Mouse (Mus musculus): ENCODE measurements around the gene Ppp1r3g.
A peak's percentile ranks its signal among the peaks of the same experiment; 100 is the strongest.
"Not testable (repeated sequence)": the region's sequence is repeated elsewhere in the genome, so short reads cannot be mapped to it uniquely, and the experiment has no call there.

Gene Ppp1r3g

DNA sequence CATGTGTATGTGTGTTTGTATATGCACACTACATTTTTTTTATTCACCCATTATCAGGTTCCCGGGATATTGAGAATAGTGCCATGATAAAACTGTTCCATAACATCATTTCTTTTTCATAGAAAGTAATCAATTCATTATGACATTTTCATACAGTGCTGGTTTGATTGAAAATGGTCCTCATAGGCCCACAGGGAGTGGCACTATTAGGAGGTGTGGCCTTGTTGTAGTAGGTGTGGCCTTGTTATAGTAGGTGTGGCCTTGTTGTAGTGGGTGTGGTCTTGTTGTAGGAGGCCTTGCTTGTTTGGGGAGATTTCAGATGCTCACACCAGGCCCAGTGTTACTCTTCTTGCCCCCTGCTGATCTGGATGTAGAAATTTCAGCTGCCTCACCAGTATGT lies at the start of gene Ppp1r3g:
TSS of gene Ppp1r3g (plus strand) at position 301 of the 400 bp plus-strand sequence.
- DNase-seq (ENCODE audit: low spot score): no peak

DNA sequence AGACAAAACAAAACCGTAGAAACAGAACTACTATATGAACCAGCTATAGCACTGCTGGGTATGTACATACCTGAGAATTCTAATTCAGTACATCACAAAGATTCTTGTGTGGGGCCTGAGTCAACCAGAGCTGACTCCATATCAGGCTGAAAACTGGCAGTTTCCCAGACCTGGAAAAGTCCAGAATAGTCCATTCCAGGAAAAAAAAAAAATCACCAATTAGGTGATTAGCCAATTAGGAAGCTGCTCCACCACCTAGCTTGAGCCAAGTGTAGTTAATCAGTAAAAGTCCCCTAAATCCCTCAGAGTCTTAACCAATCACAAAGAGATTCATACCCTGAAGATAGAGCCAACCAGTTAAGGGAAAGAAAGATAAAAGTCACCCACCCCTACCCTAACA lies 47.2 kb upstream of the Ppp1r3g start:
- no peak for DNase-seq (ENCODE audit: low spot score)

DNA sequence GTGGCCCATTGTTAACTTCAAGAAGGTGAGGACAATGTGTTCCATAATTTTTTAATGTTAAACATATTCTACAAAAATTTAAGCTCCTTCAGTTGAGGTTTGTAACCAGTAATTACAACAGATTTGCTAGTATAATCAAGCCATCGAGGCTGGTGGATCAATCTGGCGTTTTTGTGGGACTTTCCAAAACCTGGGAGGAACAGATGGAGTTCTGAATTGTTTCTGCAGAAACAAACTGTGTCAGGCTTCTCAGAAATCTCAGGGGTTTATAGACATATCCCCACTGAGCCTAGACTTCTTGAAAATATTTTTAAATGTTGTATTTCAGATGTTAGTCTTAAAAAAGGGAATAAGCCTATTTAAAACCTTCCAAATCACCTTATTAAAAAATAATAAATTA lies 20.6 kb upstream of the Ppp1r3g start:
- DNase-seq (ENCODE audit: low spot score): no peak

DNA sequence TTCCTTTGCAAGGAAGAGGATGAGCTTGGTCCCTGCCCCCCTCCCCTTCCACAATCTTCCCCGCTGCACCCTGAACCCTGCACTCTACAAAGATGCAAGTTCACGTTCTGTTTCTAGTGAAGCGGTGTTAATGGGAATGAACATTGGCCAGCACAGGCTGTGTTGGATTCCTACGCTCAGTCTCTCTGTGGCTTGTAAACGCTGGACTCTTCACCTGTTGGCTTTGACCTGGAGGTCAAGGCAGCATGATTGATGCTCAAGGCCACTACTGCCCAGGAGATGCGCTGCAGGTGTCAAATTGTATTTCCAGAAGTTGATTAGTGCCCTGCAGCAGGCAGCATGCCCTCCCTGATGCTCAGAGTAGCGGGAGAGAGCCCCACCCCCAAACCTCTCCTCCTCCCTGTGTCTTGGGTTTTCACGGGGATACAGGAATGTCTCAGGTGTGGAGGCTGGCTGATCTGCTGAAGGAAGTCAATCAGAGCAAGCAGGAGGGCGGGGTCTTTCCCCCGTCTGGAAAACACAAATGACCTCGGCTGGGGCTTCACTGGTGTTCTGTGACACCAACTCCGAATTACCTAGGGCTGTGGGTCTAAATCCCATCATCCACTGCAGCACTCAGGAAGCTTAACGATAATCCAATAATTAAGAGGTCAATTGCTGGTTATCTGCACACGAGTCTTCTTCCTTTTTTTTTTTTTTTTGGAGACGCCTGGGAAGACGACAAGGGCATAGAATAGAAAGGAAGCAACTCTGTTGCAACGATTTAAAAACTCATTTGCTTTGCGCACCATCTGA lies 18.6 kb upstream of the Ppp1r3g start:
- no peak for DNase-seq (ENCODE audit: low spot score)

DNA sequence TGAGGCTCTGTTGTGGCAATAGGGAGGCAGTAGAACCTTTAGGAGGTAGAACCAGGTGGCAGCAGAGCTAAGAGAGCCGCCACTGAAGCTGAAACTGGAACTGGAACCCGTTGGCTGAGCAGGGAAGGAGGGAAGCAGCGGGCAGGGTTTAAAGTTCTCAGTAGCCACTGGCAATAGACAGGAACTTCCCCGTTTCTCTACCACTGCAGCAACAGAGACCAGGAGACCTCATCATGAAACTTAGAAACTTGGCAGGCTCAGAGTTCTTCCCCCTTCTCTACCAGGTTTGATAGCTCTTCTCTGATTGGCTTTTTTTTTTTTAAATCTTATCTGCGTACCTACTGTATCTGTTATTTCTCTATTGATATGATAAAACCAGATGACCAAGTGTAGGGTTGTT lies 17.7 kb upstream of the Ppp1r3g start:
- DNase-seq (ENCODE audit: low spot score): no peak

DNA sequence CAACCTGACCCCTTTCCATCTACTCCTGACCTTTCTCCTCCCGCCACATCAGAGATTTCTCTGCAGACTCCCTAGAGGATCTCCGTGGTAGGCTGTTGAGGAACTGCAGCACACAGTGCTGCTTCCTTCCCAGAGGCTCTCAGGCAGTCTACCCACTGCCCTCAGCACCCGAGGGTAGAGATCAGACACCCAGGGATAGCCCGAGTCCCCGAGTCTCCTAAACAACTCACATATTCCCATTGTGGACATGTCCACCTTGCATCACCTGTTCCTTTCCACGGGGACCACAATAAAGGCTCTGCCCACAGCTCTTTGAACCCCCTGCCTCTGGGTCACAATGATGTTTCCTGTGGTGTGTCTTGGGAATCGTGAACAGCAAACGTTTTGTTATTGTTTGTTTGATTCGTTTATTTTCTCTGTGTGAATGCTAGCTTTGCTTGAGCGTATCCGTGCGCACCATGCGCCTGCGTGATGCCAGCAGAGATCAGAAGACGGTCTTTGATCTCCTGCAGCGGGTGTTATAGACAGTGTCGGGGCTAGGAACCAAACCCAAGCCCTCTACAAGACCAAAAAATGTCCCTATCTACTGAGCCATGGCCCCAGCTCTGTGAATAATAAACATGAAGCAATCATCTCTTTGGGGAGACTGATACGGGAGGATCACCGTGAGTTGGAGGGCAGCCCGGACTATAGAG lies 11.8 kb upstream of the Ppp1r3g start:
- no peak for DNase-seq (ENCODE audit: low spot score)

DNA sequence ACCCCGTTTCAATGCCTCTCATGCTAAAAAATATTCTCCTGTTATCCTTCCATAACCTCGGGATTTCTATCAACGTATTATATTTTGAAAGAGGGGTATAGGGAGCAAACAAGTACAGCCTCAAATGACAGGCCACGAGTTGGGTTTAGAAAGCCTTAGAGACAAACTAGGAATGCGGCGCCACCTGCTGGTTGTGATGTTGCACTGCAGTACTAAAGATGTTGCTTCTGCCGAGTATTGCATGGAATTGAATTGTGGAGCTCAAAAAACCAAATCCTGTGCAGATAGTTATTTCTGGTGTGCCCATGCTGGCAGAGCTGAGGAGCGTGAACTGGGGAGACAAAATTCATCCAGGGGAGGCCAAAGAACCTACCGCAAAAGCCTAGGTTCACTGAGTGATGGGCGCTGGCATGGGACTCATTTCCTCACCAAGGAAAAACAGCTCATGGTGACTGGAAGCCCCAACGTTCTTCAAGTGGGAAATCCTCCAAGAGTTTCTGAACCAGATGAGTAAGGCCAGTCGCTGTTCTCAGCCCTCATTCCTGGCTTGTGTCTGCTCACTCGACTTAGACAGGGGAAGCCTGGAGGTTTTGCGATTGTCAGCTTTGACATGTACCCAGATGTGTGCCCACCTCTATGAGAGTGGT lies 11.2 kb upstream of the Ppp1r3g start:
- peak; percentile 28 for DNase-seq (ENCODE audit: low spot score)

DNA sequence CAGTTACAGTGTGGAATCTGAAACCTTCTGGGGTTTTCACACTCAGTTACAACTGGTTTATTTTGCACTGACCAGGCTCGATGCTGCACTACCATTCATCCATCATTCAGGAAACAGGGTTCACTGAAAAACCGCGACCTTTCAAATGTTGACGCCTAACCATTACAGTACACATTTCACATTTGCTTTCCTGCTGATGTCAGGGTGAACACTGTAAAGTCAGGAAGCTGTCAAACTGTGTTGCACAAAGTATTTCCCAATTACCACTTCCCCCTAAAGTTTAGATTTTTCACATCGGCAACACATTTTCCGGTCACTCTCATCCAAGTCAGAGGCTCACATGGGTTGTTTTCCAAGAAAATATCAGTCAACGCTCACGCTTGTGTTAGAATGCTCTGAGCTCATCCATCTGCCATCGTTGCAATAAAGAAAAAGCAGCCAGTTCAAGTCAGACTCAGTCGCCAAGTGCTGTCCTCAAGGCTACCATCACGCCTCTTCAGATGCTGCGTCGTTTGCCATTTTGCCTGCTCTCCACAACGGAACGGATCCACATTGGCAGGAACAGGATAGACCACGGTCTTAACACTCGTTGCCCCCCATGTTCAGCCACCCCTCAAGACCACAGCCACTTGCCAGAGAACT lies 8.7 kb upstream of the Ppp1r3g start:
- DNase-seq (ENCODE audit: low spot score): no peak

DNA sequence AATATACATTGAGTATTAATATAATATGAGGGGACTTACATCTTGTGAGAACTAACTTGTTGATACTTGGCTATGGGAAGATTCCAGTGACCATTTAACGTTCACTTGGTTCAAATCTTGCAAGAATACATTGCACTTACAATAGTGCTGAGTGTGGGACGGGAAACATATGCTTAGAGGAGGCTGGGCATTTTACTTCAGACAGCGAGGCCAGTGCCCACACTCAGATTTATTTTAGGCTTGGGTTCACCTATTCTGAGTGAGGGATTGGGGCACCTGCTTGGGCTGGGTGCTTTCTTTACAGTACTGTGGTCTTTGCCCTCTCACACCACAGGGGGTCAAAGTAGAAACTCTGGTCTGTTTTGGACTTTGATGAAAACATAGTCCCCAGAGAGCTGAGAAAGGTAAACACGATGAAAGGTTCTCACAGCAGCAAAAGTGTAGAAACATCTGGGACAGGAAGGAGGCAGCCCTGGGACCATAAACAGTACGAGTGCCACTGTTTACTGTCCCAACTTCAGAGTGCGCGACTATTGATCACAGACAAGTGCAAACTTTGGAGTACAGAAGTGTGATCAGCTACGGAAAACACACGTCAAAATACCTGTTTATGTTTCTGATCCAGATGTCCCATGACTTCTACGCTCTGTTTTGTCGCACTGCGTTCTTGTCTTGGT lies 890 bp downstream of the Ppp1r3g start:
- no peak for DNase-seq (ENCODE audit: low spot score)

DNA sequence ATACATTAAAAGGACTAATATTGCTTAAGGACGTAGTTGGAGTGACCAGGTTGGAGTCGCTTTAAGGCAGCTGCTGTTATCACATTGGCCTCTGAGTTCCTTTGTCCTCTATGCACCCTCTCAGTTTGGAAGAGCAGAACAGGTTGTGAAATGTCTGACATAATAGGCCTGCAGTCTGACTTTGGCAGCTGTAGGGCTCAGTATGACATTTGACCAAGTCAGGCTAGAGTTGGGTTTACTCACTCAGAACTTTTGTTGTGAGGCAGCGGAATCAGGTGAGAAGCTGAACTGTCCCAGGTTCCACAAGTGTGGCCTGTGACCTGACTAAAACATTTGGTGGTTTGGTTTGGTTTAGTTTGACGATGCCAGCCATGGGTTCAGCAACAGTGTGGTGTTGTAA lies 4.9 kb downstream of the Ppp1r3g start:
- DNase-seq (ENCODE audit: low spot score): no peak

DNA sequence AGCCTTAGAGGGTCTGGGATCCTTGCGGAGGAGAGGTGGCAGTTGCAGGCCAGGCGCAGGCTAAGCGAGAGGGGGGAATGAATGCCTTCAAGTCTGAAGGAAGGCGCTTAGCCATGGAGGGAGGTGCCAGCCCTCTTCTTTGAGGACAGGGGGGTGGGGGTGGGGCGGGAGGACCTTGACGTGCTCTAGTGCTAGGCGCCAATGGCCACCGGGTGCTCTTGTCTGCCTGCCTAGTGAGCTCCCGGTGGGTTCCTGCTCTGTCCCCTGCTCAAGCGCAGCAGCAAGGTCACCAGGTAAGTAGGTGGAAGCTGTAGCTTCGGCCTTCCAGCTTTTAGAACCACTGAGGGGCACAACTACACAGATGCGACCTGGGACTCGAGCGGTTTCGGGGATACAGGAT lies 9.1 kb downstream of the Ppp1r3g start:
- no peak for DNase-seq (ENCODE audit: low spot score)

DNA sequence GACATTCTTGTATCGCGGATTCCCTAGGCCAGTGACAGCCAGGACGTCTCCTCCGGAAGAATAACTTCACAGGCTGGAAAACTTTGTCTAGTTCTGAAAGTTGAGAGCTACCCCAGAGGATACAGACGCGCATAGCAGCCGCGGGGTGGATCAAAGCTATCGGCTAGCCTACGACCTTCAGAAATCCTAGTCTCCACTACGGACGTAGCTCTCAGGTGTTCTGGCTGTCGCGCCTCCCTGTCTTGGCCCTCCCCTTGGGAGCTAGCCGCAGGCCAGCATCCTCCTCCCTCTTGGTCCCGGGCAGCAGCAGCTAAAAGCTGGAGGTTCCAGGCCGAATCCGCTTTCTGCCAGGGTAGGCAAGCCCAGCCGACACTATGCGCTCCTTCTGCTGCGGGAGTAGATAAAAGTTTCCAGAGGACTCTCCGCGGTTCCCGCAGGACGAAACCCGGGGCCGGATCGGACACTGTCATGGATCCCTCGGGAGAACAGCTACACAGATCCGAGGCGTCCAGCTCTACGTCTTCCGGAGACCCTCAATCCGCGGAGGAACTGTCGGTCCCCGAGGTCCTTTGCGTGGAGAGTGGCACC lies 9.6 kb downstream of the Ppp1r3g start:
- DNase-seq (ENCODE audit: low spot score): no peak

DNA sequence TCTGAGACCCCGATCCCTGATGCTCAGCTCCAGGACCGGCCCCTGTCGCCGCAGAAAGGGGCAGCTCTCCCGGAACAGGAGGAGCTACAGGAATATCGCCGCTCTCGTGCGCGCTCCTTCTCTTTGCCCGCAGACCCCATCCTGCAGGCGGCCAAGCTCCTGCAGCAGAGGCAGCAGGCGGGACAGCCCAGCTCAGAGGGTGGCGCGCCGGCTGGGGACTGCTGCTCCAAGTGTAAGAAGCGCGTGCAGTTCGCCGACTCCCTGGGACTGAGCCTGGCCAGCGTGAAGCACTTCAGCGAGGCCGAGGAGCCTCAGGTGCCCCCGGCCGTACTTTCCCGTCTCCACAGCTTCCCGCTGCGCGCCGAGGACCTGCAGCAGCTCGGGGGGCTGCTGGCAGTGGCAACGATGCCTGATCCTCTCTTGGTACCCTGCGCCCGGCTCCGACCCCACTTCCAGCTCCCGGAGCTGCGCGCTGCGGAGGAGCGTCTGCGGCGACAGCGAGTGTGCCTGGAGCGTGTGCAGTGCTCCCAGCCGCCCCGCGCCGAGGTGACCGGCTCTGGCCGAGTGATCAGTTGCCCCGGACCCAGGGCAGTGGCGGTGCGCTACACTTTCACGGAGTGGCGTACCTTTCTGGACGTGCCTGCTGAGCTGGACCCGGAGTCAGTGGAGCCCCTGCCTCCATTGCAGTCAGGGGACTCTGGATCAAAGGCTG lies 10.2 kb downstream of the Ppp1r3g start:
- DNase-seq (ENCODE audit: low spot score): no peak

DNA sequence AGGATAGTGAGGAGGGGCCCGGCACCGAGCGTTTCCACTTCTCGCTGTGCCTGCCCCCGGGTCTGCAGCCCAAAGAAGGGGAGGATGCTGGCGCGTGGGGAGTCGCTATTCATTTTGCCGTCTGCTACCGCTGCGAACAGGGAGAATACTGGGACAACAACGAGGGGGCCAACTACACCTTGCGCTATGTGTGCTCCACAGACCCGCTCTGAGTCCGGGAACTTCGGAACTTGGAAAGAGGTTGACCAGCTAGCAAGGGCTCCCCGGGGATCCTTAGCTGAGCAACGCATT lies 10.7 kb downstream of the Ppp1r3g start:
- no peak for DNase-seq (ENCODE audit: low spot score)

DNA sequence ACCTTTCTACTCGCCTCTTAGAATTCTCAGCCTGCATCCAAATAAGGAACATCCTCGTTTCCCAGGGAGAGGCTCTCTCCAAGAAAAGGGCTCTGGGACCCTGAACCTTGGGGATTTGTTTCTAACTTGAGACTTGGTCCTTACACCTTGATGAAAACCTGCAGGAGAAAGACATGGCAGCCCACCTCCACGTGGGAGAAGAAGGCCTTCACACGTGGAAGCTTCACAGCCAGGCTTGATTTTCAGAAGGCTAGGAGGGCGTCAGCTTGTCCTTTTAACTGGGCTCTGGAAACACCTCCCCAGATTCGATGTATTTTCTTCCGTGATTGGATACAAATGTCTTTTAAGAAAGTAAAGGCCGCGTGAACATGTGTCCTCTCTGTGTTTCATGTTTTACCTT lies 11.2 kb downstream of the Ppp1r3g start:
- no peak for DNase-seq (ENCODE audit: low spot score)

DNA sequence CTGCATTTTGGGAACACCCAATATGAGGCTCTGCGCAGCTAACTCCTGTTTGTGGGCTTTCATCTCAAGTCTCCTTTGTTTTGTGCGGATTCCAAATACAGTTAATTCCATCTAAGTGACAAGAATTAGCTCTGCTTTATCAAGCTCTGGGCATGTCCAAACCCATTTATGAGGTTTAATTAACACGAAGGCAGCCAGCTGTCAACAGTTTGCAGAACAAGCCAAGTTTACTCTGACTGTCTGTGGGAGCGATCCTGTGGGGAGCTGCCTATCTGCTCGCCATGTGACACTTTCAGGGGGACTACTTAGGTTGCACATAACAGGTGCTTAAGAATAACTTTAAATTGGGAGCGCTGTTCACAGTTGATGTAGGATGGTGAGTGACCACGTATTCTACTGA lies 18.3 kb downstream of the Ppp1r3g start:
- DNase-seq (ENCODE audit: low spot score): no peak

DNA sequence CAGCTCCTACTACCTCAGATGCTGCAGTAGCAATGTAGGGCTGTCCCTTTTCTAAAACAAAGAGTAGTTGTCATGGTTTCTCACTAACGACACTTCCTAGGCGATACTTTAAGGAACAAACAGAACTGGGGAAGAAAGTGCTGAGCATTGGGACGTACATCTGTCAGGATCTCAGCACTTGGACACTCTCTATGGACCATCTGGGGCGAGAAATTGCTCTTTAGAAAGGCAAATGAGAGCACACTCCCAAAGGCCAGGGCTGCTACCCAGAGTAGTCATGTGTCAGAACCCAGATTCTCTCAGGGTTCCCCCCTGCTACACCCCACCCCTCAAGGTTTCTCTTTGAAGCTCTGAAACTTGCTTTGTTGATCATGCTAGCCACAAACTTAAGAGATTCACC lies 21.8 kb downstream of the Ppp1r3g start:
- DNase-seq (ENCODE audit: low spot score): no peak

DNA sequence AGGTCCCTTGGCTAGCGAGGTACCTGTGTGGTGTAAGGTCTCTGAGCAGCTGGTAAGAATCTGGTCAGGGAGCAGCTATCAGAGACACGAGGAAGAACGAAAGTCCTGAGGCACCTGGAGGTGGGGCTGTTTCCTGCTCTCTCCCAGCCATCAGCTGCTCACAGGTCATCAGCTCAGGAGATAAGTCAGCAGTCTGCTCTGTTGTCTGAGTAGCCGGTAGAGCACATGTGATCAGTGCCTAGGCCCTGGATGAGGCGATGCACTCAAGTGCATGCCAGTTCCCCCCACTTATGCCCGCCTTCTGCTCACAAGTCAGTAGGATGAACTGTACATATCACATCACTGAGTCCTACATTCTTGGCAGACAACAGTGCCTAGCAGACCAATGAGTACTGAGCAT lies 24.3 kb downstream of the Ppp1r3g start:
- DNase-seq (ENCODE audit: low spot score): no peak

DNA sequence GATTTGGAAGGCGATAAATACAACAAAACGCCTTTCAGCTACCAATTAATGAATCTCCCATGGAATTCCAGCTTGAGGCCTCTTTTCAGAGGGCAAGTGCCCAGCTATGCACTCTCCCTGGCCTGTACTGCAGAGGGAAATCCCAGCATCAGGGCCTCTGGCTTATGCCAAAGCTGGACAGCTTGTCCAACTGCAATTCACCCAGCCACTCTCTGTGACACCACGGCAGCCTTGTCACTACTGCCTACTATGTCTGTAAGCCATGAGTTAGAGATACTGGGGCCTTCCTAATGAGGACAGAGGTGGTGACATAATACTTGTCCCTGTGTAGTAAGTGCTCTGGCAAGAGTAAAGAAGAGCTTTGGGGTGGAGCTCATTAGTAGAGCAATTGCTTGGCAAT lies 30.7 kb downstream of the Ppp1r3g start:
- DNase-seq (ENCODE audit: low spot score): no peak

DNA sequence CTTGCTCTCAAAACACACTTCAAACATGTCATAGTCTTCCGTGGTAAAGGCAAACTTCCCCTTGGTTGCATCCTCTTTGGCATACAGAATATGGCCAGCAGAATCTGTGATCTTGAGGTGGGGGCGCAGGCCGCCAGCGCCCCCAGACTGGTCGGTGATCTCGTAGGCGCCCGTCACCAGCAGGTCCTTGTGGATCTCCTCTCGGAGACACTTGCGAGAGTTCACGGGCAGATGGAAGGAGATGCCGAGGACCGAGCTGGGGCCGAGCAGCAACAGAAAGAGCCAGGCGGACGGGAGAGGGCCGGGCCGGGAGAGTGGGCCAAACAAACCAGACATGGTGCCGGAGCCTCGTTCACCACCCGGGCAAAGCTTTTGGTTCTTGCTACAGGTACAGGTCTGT lies 32.5 kb downstream of the Ppp1r3g start:
- DNase-seq (ENCODE audit: low spot score): not testable (repeated sequence)

DNA sequence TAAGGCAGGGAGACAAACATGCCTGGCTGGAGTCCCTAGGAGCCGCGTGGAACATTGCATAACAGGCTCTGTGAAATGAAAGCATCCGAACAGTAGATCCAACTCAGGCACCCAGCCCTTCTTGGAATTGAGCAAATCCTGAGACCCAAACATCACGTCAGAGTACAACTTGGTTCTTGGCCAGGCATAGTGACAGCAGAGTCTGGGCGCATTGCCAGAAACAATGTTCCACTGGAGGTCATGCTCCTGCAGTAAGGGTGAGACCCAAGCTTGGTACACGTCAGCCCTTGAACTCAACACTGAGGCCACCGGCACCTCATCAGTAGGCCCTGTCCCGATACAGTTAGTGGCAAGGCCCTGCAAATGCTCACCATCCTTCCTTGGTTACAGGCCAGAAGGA lies 35.4 kb downstream of the Ppp1r3g start:
- DNase-seq (ENCODE audit: low spot score): no peak

All from spleen, adult 12 weeks (tissue).